Mouse (Mus musculus): Measurements from ENCODE around the gene Mtfp1.
"Not testable (repeated sequence)": the region's sequence is repeated elsewhere in the genome, so short reads cannot be mapped to it uniquely, and the experiment has no call there.

Gene Mtfp1

GRCm38 (mm10) chr11:4095171-4096053 lies at the start of gene Mtfp1:
Gene Mtfp1 (minus strand): TSS chr11:4095445.
- peak; percentile 51 for DNase-seq (ENCODE audit: low spot score)

- DNase-seq (ENCODE audit: low spot score), result no peak
These were observed 48.2 kb upstream of the Mtfp1 start for GRCm38 (mm10) chr11:4143281-4144062.

DNA sequence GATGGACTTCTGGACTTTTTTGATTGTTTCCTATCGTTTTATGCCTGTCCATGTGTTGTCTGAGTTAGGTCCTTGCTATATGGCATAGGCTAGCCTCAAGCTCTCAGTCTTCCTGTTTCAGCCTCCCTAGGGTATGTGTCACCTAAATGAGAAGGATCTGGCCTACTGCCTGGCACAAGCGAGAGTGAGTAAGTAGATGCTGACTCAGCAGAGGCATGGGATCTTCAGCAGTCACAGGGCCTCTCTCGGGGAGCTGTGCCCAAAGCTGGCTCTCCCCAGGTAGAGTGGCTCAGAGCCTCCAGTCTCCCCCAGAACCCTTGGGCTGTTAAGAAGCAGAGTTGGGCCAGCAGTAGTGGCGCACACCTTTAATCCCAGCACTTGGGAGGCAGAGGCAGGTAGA lies 47.1 kb upstream of the Mtfp1 start:
- no peak for DNase-seq (ENCODE audit: low spot score)

DNA sequence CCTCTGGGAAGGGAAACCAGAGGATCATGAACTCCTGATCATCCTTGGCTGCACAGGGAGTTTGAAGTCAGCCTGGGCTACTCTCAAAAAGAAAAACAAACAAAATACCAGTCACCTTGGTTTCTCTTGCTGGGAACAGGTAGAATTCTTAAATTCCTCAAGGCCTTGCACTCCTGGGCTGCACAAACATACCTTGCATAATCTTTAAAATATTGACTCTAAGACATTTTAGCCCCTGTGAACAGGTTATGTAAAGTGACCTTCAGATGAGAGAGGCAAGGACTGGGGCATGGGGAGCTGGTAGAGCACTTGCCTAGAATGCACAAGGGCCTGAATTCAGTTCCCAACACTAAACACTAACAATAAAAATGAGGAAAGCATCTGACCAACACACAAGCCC lies 46.3 kb upstream of the Mtfp1 start:
- DNase-seq (ENCODE audit: low spot score), result no peak

GRCm38 (mm10) chr11:4138964-4139363 lies 43.7 kb upstream of the Mtfp1 start:
- no peak for DNase-seq (ENCODE audit: low spot score)

DNA sequence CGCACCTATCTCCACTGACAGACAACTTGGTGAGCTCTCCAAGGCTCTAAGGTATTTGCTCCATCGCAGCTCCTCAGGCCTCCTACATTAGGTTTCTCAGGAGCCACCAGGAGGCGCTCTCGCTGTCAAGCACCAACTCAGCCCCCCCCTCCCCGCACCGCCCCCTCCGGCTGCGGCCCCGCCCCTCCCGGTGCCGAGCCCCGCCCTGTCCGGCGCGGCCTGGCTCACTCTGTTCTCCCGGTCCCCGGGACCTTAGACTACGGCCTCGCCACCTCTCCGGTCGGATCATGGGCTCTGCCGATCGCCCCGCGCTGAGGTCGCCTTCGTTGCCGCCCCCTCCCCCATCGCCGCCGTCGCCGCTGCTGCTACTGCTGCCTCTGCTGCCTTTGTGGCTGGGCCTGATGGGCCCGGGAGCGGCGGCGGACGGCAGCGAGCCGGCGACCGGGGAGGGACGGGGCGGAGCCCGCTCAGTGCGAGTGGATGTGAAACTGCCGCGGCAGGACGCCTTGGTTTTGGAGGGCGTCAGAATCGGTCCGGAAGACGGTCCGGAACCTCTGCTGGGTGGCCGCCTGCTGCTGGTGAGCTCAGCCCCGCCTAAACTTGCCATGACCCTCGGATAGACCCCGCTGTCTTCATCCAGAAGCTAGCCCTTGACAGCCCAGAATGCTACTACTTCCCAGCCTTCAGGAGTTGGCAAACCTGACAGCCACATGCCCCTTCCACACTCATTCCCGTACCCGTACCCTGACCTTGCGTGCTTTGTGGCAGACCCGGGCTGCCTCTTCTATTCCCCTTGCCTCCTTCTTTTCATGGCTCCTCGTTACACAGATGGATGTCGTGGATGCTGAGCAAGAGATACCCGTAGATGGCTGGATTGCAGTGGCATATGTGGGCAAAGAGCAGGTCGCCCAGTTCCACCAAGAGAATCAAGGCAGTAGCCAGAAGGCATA lies 40.0 kb upstream of the Mtfp1 start, which contains the start of gene Rnf215:
Gene Rnf215 (plus strand): TSS at position 217 of the 950 bp plus-strand sequence.
- DNase-seq (ENCODE audit: low spot score), result peak; percentile 78

DNA sequence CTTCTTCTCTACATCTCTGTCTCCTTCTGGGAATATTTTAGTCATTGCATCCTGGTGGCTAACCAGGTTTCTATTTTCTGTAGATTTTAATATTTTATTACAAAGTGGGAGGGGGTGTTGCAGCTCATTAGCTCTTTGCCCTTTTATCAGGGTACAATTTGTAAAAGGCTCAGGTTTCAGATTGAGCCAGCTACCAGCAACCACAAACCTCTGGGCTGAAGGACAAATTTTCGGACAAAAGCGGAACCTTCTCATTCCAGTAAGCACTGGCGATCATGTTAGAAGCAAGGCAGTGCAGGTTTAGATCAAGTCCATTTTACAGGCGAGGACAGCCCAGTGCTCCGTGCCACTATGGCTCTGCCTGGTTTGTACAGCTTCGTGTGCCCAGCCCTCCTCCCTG lies 39.2 kb upstream of the Mtfp1 start:
- DNase-seq (ENCODE audit: low spot score), result no peak

GRCm38 (mm10) chr11:4133450-4133849 lies 38.2 kb upstream of the Mtfp1 start:
- peak; percentile 24 for DNase-seq (ENCODE audit: low spot score)

- not testable (repeated sequence) for DNase-seq (ENCODE audit: low spot score)
These were observed 33.2 kb upstream of the Mtfp1 start for GRCm38 (mm10) chr11:4128461-4128860.

DNA sequence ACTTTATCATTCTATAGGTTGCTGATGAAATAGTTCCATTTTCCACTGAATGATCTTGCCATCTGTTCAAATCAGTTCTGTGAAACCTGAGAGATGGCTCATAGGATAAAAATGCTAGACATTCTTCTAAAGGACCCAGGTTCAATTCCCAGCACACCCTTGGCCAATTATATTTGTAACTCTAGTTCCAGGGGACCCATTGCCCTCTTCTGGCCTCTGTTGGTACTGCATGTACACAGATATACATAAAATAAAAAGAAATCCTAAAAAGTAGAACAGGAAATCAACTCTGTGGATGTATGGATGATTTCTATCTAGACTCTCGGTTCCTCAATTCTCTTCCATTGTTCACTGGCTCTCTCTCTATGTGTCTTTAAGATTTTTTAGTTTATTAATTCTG lies 31.8 kb upstream of the Mtfp1 start:
- no peak for DNase-seq (ENCODE audit: low spot score)

DNA sequence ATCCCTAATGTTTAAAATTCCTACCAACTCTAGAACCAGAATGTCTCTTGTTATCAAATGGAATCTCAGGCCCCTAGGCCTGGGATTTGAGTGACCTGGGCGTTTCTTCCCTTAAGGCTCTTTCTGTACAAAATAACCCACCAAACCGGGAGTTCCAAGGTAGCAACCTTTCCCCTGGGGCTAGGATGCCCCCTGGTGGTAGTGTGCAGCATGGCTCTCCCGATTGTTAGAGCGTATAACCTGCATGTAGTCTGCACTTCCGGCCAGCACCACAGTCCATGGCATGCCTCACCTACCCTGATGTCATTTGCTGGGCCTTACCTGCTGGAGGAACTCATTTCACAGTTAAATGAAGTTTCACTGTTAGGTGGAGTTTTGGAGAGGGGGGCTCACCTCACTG lies 28.7 kb upstream of the Mtfp1 start:
- peak; percentile 42 for DNase-seq (ENCODE audit: low spot score)

GRCm38 (mm10) chr11:4122742-4123579 lies 27.7 kb upstream of the Mtfp1 start, which contains the start of gene Sec14l2:
Gene Sec14l2 (minus strand): TSS chr11:4123415.
- peak; percentile 67 for DNase-seq (ENCODE audit: low spot score)

DNA sequence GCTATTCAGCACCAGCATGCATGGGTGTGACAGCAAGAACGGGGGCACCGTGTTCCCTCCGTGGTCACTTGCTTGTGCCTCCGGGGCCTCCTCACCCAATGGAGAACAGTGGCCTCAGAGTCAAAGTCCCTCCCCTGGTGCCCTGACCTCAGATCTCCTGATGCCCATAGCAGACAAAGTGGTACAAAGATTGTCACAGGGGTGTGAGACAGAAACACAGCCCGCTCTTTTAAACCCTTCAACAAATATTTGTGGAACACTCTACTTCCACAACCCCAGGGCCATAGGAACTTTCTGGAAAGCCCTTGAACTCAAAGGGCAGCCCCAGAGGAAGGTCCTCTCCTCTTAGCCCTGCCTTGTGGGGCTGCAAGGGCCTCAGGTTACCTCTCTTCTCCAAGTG lies 27.0 kb upstream of the Mtfp1 start:
- no peak for DNase-seq (ENCODE audit: low spot score)

DNA sequence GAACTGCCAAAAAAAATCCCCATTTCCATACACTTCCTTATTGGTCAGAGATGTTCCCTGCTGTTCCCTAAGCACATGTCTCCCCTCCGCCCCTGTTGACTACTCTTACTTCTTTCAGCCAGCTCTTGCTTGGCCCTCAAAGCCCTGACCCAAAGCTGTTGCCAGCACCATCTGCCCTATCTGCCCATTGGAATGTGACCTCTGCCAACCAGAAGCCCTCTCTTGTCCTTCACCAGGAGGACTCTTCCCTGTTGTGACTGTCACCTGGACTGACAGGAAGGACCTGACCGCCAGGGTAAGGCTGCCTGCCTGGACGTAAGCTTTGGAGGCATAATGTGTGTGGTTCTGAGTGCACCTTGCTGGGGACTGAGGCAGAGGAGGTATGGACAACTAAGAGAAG lies 26.4 kb upstream of the Mtfp1 start:
- DNase-seq (ENCODE audit: low spot score), result no peak

- no peak for DNase-seq (ENCODE audit: low spot score)
These were observed 24.4 kb upstream of the Mtfp1 start for GRCm38 (mm10) chr11:4119635-4120034.

DNA sequence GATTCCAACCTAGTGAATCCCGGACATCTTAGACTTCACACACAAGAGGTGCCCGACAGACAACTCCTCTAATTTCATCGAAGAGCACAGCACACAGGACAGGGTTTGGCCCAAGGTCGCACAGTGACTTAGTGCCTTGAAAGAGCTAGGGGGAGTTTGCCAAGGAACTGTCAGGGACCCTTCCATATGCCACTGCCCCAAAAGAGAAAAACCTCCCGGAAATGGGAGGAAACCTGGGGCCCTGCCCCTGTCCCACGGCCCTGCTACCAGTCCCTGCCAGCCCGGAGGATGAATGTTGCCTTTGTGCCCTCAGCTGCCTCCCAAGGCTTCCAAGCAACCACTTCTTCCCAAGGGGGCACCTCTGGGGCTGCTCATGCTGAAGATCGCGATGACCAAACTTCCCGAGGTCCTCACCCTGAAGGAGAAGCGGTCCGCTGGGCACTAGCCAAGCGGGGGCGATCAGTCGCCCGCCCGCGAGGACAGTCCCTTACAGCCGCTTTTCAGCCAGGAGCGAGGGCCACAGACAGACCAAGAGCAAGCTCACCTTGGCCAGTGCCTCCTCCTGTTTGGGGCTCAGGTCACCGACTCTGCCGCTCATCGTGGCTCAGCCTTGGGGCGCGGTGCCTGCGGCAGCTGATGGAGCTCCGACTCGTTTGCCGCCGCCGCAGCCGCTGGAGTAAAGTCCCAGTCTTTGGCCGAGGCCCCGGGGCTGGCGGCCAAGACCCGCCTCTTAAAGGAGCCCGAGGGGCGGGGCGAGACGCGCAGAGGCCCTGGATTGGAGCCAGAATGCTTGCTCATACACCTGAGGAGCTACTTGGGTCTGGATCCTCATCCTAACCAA lies 23.1 kb upstream of the Mtfp1 start:
- DNase-seq (ENCODE audit: low spot score), result peak; percentile 42

DNA sequence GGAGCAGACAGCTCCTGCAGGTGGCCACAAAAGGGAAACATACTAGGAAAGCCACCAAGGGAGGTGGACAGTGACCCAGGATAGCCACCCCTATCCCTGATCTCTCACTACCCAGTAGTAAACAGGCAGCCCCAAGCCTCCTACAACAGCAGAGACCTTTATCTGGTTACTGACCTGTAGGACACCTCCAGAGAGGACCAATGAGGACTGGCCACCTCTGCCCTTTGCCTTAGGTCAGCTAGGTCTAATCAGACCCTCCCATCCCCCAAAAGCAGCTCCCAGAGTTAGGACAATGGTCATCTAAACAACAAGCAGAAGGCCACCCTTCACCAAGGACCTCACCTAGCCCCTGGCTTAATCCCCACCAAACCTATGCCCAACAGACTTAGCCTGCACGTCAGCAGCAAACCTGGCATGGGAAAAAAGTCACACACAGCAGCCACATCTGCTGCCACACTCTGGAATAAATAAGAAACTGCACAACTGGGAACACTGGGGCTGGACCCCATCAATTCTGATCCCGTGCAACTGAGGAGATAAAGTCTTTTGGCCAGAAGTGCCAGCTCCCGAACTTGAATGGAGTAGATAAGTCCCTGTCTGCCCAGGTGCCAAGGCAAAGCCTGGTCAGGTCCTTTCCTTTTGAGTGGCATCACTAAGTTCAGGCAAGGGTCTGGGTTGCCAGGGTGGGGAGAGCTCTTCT lies 22.3 kb upstream of the Mtfp1 start:
- no peak for DNase-seq (ENCODE audit: low spot score)

GRCm38 (mm10) chr11:4116458-4117141 lies 21.4 kb upstream of the Mtfp1 start:
- DNase-seq (ENCODE audit: low spot score), result no peak

DNA sequence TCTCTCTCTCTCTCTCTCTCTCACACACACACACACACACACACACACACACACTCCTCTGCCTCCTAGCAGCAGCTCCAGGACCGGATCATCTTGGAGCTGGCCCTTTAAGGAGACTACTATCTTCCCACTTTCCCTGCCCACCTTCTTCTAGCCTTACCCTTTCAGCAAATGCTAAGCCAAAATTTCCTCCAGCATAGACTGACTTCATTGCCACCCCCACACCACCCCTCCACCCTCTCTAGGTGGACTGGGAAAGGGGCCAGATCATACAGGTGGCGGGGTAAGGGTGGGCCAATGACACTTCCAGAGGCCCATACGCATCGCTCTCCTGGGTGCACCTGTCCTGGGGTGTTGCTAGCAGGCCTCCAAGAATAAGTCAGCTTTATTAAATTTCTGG lies 20.2 kb upstream of the Mtfp1 start:
- DNase-seq (ENCODE audit: low spot score), result no peak

Data from T-cell, adult 2 months (primary cell).